Mouse (Mus musculus) heart, adult 11 months (tissue): ENCODE data around the gene Ascl3.

Source experiments
- DNase-seq: peaks from one replicate; pipeline ENCODE4 v3.0.0; 2022

Ascl3 gene

DNA sequence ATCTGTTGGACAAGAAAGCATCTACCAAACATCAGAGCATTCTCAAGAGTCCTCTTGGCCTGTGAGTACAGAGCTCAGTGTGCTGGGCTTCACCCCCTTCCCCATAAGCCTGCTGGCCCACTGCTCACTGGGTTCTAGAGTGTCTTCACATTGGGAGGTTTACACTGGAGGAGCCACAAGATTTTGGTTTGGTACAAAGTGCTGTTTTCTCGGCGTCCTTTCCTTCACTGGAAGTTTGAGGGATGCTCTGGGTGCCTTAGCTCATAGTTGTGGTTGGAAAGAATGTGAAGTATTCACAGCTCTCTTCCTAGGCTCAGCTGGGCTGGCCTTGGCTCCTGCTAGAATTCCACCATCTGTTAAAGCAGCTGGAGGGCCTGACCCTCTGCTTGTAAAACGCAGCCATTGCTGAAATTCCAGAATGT, 22.6 kb downstream of the Ascl3 start:
- DNase-seq, result peak; percentile 98

- no peak for DNase-seq
Observed at GRCm38 (mm10) chr7:109707023-109707785, 24.3 kb downstream of the Ascl3 start.

- no peak for DNase-seq
Observed at GRCm38 (mm10) chr7:109704461-109704860, 27.1 kb downstream of the Ascl3 start.

DNA sequence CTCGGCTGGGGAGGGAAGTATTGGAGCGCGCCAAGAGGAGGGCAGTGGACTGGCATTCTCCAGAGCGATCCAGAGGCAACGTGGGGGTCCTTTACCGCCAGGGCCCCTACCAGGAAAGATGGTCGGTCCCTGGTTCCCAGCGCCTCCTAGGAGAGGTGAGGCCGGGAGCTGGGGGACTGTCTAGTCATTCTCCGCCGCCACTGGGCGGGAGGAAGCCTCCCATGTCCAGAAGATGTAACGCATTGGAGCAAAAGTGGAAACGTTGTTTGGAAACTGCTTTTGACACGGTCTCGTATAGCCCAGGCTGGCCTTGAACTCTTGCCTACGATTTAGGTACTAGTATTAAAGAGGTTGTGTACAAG, 27.5 kb downstream of the Ascl3 start:
- DNase-seq, result no peak

- DNase-seq, result peak; percentile 99
Observed at GRCm38 (mm10) chr7:109703190-109704015, 28.1 kb downstream of the Ascl3 start, which contains the start of the genes St5 and Akip1. TSS of gene St5 (minus strand) at chr7:109703605. TSS of gene Akip1 (plus strand) at chr7:109703690.

DNA sequence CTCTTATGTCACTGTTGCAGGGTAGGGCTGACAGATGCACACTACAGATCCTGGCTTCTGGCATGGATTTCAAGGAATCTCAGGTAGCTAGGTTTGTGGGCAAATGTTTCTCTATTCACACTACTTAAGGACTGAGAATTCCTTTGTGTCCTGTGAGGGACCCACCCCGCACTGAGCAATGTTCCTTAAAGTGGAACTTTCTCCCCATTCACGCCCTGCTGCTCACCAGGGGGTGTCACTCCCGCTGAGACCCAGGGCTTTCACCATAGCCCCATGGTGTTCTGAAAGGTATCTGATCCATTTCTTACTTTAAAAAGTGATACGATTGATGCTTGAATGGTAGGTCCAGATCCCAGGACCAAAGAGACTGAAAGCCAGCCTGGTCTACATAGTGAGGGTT, 28.8 kb downstream of the Ascl3 start:
- peak; percentile 87 for DNase-seq

DNA sequence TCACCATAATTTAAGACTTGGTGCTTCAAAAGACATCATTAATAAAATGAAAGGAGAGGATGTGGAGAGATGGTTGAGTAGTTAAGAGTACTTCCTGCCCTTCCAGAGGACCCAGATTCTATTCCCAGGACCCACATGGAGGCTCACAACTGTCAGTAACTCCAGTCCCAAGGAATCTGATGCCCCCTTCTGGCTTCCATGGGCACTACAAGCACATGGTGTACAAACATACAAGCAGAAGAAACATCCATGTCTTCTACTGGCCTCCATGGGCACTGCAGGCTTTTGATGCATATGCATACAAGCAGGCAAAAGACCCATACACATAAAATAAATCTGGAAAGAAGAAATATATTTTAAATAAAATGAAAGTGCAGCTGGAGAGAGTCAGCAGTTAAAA, 31.3 kb downstream of the Ascl3 start:
- DNase-seq, result peak; percentile 29

DNA sequence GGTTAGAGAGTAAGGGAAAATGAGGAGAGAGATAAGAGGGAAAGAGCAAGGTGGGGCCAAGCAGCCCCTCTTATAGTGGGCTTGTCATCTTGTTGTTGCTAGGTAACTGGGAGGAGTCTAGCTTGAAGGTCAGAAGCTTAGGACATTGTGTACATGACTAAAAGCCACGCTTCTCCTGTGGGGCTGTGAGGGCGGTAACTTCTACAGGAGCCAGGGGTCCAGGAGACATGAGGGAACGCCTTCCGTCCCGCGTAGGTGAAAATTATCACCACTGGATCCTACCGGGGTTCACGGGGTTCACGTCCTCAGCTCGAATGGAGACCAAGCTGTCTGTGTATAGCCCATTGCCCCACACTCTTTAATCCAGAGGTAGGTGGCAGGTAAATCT, 36.2 kb downstream of the Ascl3 start:
- DNase-seq, result peak; percentile 41

- peak; percentile 73 for DNase-seq
Observed at GRCm38 (mm10) chr7:109694576-109695338, 36.8 kb downstream of the Ascl3 start.

DNA sequence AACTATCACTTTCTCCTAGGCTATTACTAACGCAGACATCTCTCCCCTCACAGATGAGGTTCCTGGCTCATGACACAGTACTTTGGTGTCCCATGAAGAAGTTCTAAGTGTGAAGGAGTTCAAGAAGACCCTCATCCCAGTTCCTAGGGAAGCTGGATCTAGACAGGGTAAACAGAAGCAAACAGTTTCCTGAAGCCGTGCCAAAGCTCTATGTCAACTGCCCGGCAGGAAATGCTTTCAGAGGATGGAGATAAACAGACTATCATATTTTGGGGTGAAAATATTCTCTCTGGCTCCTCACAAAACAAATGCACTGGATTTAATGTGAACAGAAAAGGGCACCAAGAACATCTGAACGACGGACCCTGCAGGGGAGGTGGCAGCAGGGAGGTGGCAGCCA, 40.6 kb downstream of the Ascl3 start:
- peak; percentile 92 for DNase-seq

- peak; percentile 74 for DNase-seq
Observed at GRCm38 (mm10) chr7:109690101-109690500, 41.4 kb downstream of the Ascl3 start.

- DNase-seq, result no peak
Observed at GRCm38 (mm10) chr7:109686585-109687128, 44.9 kb downstream of the Ascl3 start.

DNA sequence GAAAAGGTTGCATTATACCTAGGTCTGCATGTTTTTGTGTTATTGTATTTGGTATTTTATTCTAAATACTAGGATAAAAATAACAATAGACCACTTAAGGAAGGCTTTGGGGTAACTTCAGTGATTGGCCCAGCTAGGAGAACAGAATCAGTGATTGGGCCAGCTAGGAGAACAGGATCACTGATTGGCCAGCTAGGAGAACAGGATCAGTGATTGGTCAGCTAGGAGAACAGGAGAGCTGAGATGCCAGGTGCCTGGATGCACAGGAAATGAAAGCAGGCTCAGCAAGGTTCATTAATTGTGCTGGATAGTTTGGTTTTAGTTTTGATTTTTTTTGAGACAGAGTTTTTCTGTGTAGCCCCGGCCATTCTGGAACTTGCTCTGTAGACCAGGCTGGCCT, 50.6 kb downstream of the Ascl3 start:
- DNase-seq, result peak; percentile 72

- peak; percentile 43 for DNase-seq
Observed at GRCm38 (mm10) chr7:109680284-109680683, 51.2 kb downstream of the Ascl3 start.
